Mouse (Mus musculus) midbrain, embryonic 15.5 days (tissue): Measurements from ENCODE around the gene Axdnd1. TPM values are rescaled to one million over a fixed set of nuclear protein-coding genes. Genes with fewer than 3 reads are reported as not detected.
"Not testable (repeated sequence)": the region's sequence is repeated elsewhere in the genome, so short reads cannot be mapped to it uniquely, and the experiment has no call there.

Experiments used
- ATAC-seq: fragments of 200-750 bp; cut with Nextera tagmentation; replicated peaks from 2 replicates; pipeline ENCODE4 v1.8.0; 2017; ENCODE audit warnings: moderate TSS enrichment
- H3K27ac ChIP-seq: fragments of 300-500 bp; sonication (generic); 2 replicates; pipeline ENCODE4 v1.5.1; 2015; ENCODE audit warnings: mild to moderate bottlenecking, inconsistent platforms
- H3K27me3 ChIP-seq: fragments of 300-500 bp; sonication (generic); replicated peaks from 2 replicates; pipeline ENCODE4 v1.6.1; 2015; ENCODE audit warnings: inconsistent platforms
- H3K36me3 ChIP-seq: fragments of 300-500 bp; sonication (generic); replicated peaks from 2 replicates; pipeline ENCODE4 v1.6.1; 2015; ENCODE audit warnings: inconsistent platforms
- H3K4me1 ChIP-seq: fragments of 300-500 bp; sonication (generic); 2 replicates; pipeline ENCODE4 v1.6.1; 2015; ENCODE audit warnings: inconsistent platforms
- H3K4me2 ChIP-seq: fragments of 300-500 bp; sonication (generic); 2 replicates; pipeline ENCODE4 v1.6.1; 2015; ENCODE audit warnings: inconsistent platforms, mild to moderate bottlenecking, moderate library complexity
- H3K4me3 ChIP-seq: fragments of 300-500 bp; sonication (generic); 2 replicates; pipeline ENCODE4 v1.5.1; 2015; ENCODE audit warnings: mild to moderate bottlenecking, inconsistent platforms
- H3K9ac ChIP-seq: fragments of 300-500 bp; sonication (generic); 2 replicates; pipeline ENCODE4 v1.6.1; 2015; ENCODE audit warnings: mild to moderate bottlenecking, inconsistent platforms
- H3K9me3 ChIP-seq: fragments of 300-500 bp; sonication (generic); 2 replicates; pipeline ENCODE4 v1.6.1; 2016; ENCODE audit warnings: inconsistent platforms
- WGBS: fragments of 180-500 bp; shearing (Covaris S2); methylation state at CpG from one replicate; pipeline ENCODE4 v1.1.7; 2015; ENCODE audit warnings: mixed read lengths; 5-methylcytosine and 5-hydroxymethylcytosine counted together
- polyA plus RNA-seq: library from polyadenylated mRNA; unstranded; fragments of >200 nt; fragmentation: Nextera tagmentation; extraction: Ambion mirVana; gene quantifications from 2 replicates; pipeline ENCODE4 v1.2.1, GENCODE M21; 2015

Gene Axdnd1
- polyA plus RNA-seq, 1 experiment from 2014 or later, result 0.12 TPM

DNA sequence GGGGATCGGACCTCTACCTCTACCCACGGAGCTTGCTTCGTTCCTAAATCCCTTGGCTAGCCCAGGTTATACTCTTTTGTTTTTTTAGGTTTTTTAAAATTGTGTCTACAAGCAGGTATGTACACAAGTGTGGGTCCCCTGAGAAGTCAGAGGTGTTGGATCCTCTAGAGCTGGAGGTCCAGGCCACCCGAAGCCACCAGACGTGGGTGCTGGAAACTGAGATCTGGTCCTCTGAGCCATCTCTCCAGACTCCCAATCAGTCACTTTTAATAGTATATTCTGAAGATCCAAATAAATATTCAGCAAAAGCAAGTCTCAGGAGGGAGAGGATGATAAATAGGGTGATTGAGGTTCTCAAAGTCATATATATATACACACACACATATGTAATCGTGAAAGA, 130.9 kb downstream of the Axdnd1 start:
- H3K36me3 ChIP-seq, result no peaks in the 10 kb centered on the region
- no peaks in the 10 kb centered on the region for H3K4me1 ChIP-seq
- 95% methylated on average over 6 of the region's 6 CpGs for WGBS
- no peak overlapping the region for H3K27ac ChIP-seq
- H3K4me2 ChIP-seq, result no peak overlapping the region
- no peak for ATAC-seq
- H3K27me3 ChIP-seq, result no peaks in the 10 kb centered on the region
- H3K9ac ChIP-seq, result no peak overlapping the region
- H3K9me3 ChIP-seq, result no peaks in the 10 kb centered on the region
- H3K4me3 ChIP-seq, result no peak overlapping the region

DNA sequence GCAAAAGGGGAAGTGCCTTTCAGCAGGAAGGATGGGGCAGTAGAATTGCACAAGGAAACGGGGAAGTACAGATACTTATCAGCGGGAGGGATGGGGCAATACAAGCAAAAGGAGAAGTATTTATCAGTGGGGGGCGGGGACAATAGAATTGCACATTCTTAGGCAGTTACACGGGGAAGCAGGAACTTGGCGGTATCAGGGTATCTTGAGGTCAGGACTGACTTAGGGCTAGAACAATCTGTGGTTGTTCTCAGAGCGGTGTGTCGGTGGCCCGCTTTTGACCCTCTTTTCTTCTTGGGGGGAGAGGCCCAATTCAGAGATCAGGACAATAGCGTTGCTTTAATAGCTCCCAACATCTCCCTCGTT, 131.8 kb downstream of the Axdnd1 start:
- not testable (repeated sequence) for H3K9me3 ChIP-seq, H3K36me3 ChIP-seq, ATAC-seq, H3K27ac ChIP-seq, H3K4me3 ChIP-seq, H3K27me3 ChIP-seq, H3K9ac ChIP-seq, H3K4me1 ChIP-seq, H3K4me2 ChIP-seq
- 73% methylated on average over 10 of the region's 10 CpGs for WGBS

DNA sequence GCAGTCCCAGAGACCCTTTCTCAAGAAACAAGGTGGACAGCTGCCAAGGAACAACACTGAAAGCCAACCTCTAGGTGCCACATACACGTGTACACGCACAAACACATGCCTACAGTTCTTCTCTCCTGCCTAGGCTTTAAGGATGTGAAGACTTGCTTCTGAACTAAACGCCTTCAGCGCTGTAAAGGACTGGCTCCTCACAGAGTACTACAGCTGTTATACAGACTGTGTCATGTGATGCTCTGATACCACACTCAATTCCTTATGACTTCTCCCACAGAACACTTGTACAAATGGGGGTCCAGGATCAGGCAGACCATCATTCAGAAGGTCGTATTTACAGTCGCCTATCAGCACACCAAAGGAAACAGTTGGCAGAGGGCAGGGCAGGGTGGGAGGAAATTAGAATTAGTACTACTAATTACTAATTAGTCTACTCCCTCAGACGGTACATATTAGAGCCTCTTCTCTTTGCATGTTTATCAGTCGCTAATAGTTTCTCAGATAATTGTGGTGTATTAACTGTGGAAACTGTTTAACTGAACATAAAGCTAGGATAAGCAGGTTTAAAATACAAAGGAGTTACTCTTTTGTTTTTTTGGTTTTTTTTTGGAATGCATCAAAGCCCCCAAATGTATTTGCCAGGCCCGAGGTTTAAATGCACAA, 132.3 kb downstream of the Axdnd1 start:
- Histone ChIP-seq H3K9me3 (no peaks in the 10 kb centered on the region), H3K27me3 (no peaks in the 10 kb centered on the region), H3K36me3 (no peaks in the 10 kb centered on the region), H3K9ac (no peak overlapping the region), H3K4me1 (no peaks in the 10 kb centered on the region), H3K27ac (no peak overlapping the region), H3K4me2 (no peak overlapping the region), H3K4me3 (no peak overlapping the region)
- 83% methylated on average over 9 of the region's 9 CpGs for WGBS
- no peak for ATAC-seq

DNA sequence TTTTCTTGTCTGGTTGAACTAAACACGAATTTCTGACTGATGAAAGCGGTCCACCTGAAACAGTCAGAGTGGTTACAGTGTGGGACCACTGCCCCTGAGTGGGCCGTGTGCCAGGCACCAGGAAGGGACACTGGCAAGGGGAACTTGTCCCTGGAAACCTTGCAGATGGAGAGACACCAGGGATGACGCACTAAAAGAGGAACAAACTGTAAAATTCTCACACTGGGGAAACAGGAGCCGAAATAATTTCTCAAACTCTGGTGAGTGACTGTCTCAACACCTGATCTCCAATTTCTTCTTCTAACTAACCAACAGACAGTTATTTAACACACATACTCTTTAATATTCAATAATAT, 135.4 kb downstream of the Axdnd1 start:
- WGBS, result 87% methylated on average over 5 of the region's 5 CpGs
- Histone ChIP-seq H3K9ac (no peak overlapping the region), H3K27me3 (no peaks in the 10 kb centered on the region), H3K4me2 (no peak overlapping the region), H3K27ac (no peak overlapping the region), H3K4me3 (no peak overlapping the region), H3K4me1 (no peaks in the 10 kb centered on the region), H3K36me3 (no peaks in the 10 kb centered on the region), H3K9me3 (no peaks in the 10 kb centered on the region)
- ATAC-seq, result no peak

DNA sequence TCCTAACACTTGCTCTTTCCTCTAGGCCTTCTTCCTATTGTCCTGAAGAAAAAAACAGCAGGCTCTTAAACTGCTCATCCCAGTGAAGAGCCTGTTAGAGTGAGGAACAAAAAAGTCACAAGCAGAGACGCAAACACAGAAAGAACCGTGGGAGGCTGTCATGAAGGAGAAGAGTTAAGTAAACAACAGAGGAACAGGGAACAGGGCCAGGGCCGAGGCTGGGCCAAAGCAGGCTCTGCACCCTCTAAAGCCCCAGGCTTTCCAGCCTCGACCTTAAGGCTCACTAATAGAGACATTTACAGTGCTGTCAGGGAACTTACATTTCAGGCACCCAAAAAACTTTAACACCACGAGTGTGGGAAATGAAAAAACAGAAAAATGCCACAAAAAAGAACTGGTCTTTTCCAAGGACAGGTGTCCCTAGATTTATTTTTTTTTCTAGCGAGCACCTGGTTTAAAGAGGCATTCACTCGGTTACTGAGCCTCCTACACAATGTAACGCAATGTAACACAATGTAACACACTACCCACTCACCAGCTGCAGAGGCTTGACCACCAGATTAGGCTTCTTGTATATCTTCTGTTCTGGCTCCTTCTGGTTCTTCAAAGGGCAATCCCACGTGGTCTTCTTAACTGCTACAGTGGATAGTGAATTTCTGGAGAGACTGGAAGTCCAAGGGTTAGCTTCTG, 136.0 kb downstream of the Axdnd1 start:
- H3K27me3 ChIP-seq, result no peaks in the 10 kb centered on the region
- ATAC-seq, result no peak
- no peak overlapping the region for H3K27ac ChIP-seq
- no peaks in the 10 kb centered on the region for H3K36me3 ChIP-seq
- no peak overlapping the region for H3K9ac ChIP-seq
- H3K4me2 ChIP-seq, result no peak overlapping the region
- H3K4me1 ChIP-seq, result no peaks in the 10 kb centered on the region
- WGBS, result 40% methylated on average over 9 of the region's 9 CpGs
- H3K9me3 ChIP-seq, result no peaks in the 10 kb centered on the region
- H3K4me3 ChIP-seq, result no peak overlapping the region

DNA sequence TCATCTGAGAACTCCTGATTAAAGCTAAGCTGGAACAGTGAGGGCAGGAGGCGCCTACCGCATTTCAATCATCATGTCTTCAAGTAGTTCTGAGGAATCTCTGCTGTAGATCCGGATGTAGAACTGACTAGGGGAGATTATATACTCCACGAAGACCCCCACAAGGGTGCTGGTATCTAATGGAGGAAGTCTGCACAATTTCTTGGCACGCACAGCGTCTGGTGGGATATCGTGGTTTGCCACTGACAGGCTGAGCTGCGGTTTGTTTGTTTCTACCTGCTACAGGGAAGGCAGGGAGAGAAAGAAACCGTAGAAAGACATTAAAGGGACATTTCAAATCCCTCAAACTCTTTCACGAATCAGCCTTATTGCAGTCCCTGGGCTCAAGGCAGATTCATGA, 136.8 kb downstream of the Axdnd1 start:
- Histone ChIP-seq H3K27me3 (no peaks in the 10 kb centered on the region), H3K36me3 (no peaks in the 10 kb centered on the region), H3K4me1 (no peaks in the 10 kb centered on the region), H3K9ac (no peak overlapping the region), H3K4me2 (no peak overlapping the region), H3K9me3 (no peaks in the 10 kb centered on the region), H3K27ac (no peak overlapping the region), H3K4me3 (no peak overlapping the region)
- WGBS, result 81% methylated on average over 10 of the region's 10 CpGs
- ATAC-seq, result no peak

DNA sequence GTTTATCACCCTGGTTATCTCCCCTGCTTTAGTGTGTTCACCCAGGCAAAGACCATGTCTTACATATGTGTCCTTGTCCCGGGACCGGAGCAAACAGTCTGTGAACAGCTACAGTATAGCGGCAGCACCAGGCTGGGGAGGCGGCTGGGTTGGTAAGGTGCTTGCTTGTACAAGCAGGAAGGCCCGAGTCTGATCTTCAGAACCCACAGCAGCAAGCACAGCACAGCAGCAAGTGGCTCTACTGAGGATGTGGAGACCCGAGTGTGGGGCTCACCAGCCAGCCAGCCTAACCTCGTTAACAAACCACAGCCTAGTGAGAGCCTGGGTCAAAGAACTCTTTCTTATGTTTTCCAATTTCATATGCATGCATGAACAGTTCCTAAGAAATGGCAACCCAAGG, 140.8 kb downstream of the Axdnd1 start:
- ATAC-seq, result no peak

DNA sequence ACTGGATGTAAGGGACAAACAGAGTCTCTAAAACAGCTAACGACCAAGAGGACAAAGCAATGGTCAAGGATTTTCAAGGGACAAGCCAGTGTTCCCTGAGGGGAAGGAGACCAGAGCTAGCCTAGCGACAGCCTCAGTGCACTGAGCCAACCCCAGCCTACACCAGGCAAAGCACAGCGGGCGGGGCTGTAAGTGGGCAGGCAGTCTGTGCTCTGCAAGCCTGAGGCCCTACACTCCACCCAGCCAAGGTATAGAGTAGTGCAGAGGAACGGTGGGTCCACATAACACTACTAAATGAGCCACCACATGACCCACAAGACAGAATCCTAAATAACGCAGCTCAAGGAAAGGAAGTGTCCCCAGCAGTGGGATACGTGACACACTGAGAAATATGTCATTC, 147.3 kb downstream of the Axdnd1 start:
- 70% methylated on average over 7 of the region's 7 CpGs for WGBS
- no peaks in the 10 kb centered on the region for H3K9me3 ChIP-seq
- ATAC-seq, result no peak
- H3K4me3 ChIP-seq, result no peak overlapping the region
- H3K4me2 ChIP-seq, result no peak overlapping the region
- H3K27ac ChIP-seq, result no peak overlapping the region
- H3K27me3 ChIP-seq, result no peaks in the 10 kb centered on the region
- no peak overlapping the region for H3K9ac ChIP-seq
- peaks cover 4% of the 10 kb centered on the region; the same call in 1 of the 2 replicates for H3K4me1 ChIP-seq
- H3K36me3 ChIP-seq, result no peaks in the 10 kb centered on the region

More for the DNA sequence above, 140.8 kb downstream of the Axdnd1 start:
- Histone ChIP-seq H3K4me3 (no peak overlapping the region), H3K36me3 (no peaks in the 10 kb centered on the region), H3K4me2 (no peak overlapping the region), H3K9ac (no peak overlapping the region), H3K27ac (no peak overlapping the region), H3K27me3 (no peaks in the 10 kb centered on the region), H3K4me1 (no peaks in the 10 kb centered on the region), H3K9me3 (no peaks in the 10 kb centered on the region)
- 87% methylated on average over 7 of the region's 7 CpGs for WGBS

Other genes starting within 250 kb of the Axdnd1 start
- gene Fam163a, start 216.1 kb downstream of the Axdnd1 start, polyA plus RNA-seq, result 6.5 and 7.5 TPM in 2 replicates
- 0.97 and 1.1 TPM in 2 replicates for gene Tdrd5, start 117.5 kb downstream of the Axdnd1 start, polyA plus RNA-seq
- 0.93 and 0.95 TPM in 2 replicates for gene Nphs2, start 110.4 kb downstream of the Axdnd1 start, polyA plus RNA-seq
- 464 and 497 TPM in 2 replicates for gene Gm2000, start 55.1 kb downstream of the Axdnd1 start, polyA plus RNA-seq
- gene Soat1, start 53.2 kb upstream of the Axdnd1 start, polyA plus RNA-seq, result 9.1 and 9.2 TPM in 2 replicates
- gene Gm10031, start 102.9 kb upstream of the Axdnd1 start, polyA plus RNA-seq, result 0.38 and 0.45 TPM in 2 replicates
- 6.8 TPM in 2 replicates for gene Abl2, start 137.6 kb upstream of the Axdnd1 start, polyA plus RNA-seq